Mouse (Mus musculus) cerebellum, adult 2 months (tissue): ENCODE results near the gene Ttf1. TPM values are rescaled to one million over a fixed set of nuclear protein-coding genes. Genes with fewer than 3 reads are reported as not detected.
A peak's percentile ranks its signal among the peaks of the same experiment; 100 is the strongest.

Experiments
- DNase-seq, 2 experiments: peaks; one replicate each; pipeline ENCODE4 v3.0.0; 2021
- H3K27ac ChIP-seq: fragments of 200-500 bp; 2 replicates; pipeline ENCODE4 v1.5.1; 2012; ENCODE audit warnings: low read length, control low read depth, inconsistent platforms; ENCODE audit not compliant: insufficient read depth
- H3K27me3 ChIP-seq: fragments of 200-500 bp; 2 replicates; pipeline ENCODE4 v1.6.1; 2012; ENCODE audit warnings: inconsistent platforms, mild to moderate bottlenecking, low read length, moderate library complexity; ENCODE audit not compliant: control insufficient read depth, insufficient read depth
- H3K4me1 ChIP-seq: fragments of 200-500 bp; 2 replicates; pipeline ENCODE4 v1.6.1; 2011; ENCODE audit warnings: low read length; ENCODE audit not compliant: control insufficient read depth, insufficient read depth
- H3K4me3 ChIP-seq: fragments of 200-500 bp; replicated peaks from 2 replicates; pipeline ENCODE3; 2011; ENCODE audit warnings: mild to moderate bottlenecking, low read depth, low read length, control low read depth; ENCODE audit not compliant: insufficient read depth
- CTCF ChIP-seq: fragments of 200-500 bp; IDR thresholded peaks from 2 replicates; pipeline ENCODE4 v1.5.1; 2011; ENCODE audit warnings: low read depth, mild to moderate bottlenecking, control low read depth, low read length, moderate library complexity, borderline replicate concordance; ENCODE audit not compliant: insufficient read depth
- POLR2A ChIP-seq: fragments of 200-500 bp; IDR thresholded peaks from 2 replicates; pipeline ENCODE4 v1.6.1; 2011; ENCODE audit warnings: low read length, control low read depth, borderline replicate concordance; ENCODE audit not compliant: insufficient read depth
- WGBS: fragments of 180-500 bp; shearing (Covaris S2); methylation state at CpG from one replicate; pipeline ENCODE4 v1.1.7; 2018; 5-methylcytosine and 5-hydroxymethylcytosine counted together
- polyA plus RNA-seq: library from polyadenylated mRNA; depleted of rRNA; stranded (reverse); fragments of >200 nt; gene quantifications from 2 replicates; pipeline ENCODE4 v1.2.3, GENCODE M21; 2012

Gene Ttf1
- polyA plus RNA-seq, 1 experiment: 16.1 TPM

DNA sequence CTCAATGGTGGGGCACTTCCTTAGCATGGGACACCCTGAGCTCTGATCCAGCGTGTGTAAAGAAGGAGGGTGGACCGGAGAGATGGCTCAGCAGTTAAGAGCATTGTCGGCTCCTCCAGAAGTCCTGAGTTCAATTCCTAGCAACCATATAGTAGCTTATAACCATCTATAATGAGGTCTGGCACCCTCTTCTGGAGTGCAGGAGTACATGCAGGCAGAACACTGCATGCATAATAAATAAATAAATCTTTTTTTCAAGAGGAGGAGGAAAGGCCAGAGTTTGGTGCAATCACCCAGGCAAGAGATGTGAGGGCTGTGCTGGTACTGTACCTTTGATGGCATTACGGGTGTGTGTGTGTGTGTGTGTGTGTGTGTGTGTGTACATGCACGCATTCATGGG, 17.9 kb upstream of the Ttf1 start:
- no peak for TF ChIP-seq CTCF
- TF ChIP-seq POLR2A: no peak
- H3K4me3 ChIP-seq: no peak overlapping the region
- no peaks in the 10 kb centered on the region for H3K27me3 ChIP-seq
- no peaks in the 10 kb centered on the region for H3K4me1 ChIP-seq
- no peak for DNase-seq
- H3K27ac ChIP-seq: no peak overlapping the region
- WGBS: 96% methylated on average over 5 of the region's 5 CpGs

DNA sequence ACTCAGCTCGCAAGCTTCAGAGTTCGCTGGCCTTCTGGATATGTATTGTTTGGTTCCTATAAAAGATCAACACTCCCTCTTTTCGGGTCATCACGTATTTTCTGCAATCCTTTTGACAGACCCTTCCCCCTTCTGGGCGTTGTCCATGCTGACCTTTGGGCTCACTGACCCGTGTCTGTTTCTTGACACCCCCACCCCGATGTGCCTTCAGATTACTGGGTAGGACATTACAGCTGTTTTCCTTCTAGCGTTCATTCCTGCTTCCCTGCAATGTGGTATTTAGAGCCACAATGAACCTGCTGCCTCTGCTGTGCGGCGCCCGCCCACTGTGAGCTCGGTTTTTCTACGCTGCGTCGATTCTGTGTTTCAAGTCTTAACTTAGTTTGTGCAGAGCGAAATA, 13.9 kb upstream of the Ttf1 start:
- Histone ChIP-seq H3K4me1 (no peaks in the 10 kb centered on the region), H3K4me3 (no peak overlapping the region), H3K27me3 (no peaks in the 10 kb centered on the region), H3K27ac (no peak overlapping the region)
- no peak for DNase-seq
- 25% methylated on average over 16 of the region's 16 CpGs for WGBS
- TF ChIP-seq CTCF (no peak), POLR2A (no peak)

- TF ChIP-seq POLR2A: no peak
- TF ChIP-seq CTCF: no peak
- 39% methylated on average over 5 of the region's 5 CpGs for WGBS
- Histone ChIP-seq H3K4me3 (no peak overlapping the region), H3K4me1 (no peaks in the 10 kb centered on the region), H3K27me3 (no peaks in the 10 kb centered on the region; the same call in 1 of the 2 replicates), H3K27ac (no peak overlapping the region)
- DNase-seq: no peak
Observed at GRCm38 (mm10) chr2:29051932-29052331, 8.1 kb upstream of the Ttf1 start.

- peak; percentile 13 to 50 for DNase-seq
- H3K4me1 ChIP-seq: no peaks in the 10 kb centered on the region
- no peak for TF ChIP-seq POLR2A
- TF ChIP-seq CTCF: peak; percentile 56
- H3K4me3 ChIP-seq: no peak overlapping the region
- no peaks in the 10 kb centered on the region; the same call in 1 of the 2 replicates for H3K27me3 ChIP-seq
- 26% methylated on average over 4 of the region's 4 CpGs for WGBS
- no peak overlapping the region for H3K27ac ChIP-seq
Observed at GRCm38 (mm10) chr2:29052943-29053454, 7.1 kb upstream of the Ttf1 start.

DNA sequence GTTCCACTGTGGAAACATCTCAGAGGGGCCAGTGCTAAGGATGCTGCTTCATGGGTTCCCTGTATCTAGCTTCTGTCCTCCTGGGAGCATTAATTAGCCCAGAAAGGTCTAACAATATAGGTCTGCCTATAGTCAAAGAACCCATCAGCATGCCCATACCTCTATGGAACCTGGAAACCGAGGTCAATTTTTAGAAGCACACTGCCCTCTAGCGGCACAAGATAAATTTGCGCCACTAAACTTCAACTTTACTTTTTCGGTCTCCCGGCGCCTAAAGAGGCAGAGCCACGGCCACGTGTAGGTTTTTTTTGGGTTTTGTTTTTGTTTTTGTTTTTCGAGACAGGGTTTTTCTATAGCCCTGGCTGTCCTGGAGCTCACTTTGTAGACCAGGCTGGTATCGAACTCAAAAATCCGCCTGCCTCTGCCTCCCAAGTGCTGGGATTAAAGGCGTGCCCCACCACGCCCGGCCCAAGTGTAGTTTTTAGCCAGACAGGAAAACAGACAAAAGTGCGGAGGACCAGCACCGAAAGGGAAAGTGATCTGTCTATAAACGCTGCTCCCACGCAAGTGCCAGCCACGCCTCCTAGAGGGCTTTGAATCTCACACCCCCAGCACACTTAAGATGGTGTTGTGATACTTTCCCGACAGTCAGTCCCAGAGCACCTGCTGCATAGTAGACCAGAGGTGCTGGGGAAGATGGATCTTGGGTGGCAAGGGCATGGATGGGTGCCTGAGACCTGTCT, 6.1 kb upstream of the Ttf1 start:
- Histone ChIP-seq H3K4me1 (no peaks in the 10 kb centered on the region), H3K4me3 (no peak overlapping the region), H3K27ac (no peak overlapping the region), H3K27me3 (no peaks in the 10 kb centered on the region; the same call in 1 of the 2 replicates)
- peak; percentile 38 to 62 for DNase-seq
- peak; percentile 53; the same call in 1 of the 2 replicates for TF ChIP-seq CTCF
- TF ChIP-seq POLR2A: no peak
- WGBS: 2% methylated on average over 20 of the region's 20 CpGs

DNA sequence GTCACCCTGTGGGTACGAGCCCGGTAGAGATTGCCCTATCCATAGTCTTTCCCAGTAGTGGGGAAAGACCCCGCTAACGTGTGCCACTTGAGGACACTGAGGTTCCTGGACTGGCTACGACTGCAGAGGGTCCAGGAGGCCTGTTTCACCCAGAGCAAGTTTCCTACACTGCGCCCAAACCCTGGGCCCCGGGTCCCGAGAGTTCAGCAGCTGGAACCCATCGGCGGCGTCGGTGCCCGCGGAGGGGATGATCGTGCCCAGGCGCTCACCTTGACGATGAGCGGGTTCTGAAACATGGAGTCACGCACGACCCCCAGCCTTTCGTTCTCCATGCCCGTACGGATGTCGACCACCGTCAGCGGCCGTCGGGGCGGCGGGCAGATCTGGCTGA, 5.5 kb upstream of the Ttf1 start:
- WGBS: under 1% methylated on average over 30 of the region's 30 CpGs
- H3K4me3 ChIP-seq: no peak overlapping the region

GRCm38 (mm10) chr2:29054991-29055390, 5.1 kb upstream of the Ttf1 start, which contains the start of gene Cfap77:
Gene Cfap77 (minus strand): TSS chr2:29055066.
- WGBS: under 1% methylated on average over 25 of the region's 25 CpGs
- H3K4me3 ChIP-seq: peak within 1 kb of the TSS; percentile 17
- TF ChIP-seq CTCF: no peak
- TF ChIP-seq POLR2A: no peak
- peak; percentile 9 to 22 for DNase-seq
- H3K4me1 ChIP-seq: no peaks in the 10 kb centered on the region
- H3K27me3 ChIP-seq: no peaks in the 10 kb centered on the region; the same call in 1 of the 2 replicates
- no peak within 1 kb of the TSS for H3K27ac ChIP-seq

More for the DNA sequence above, 5.5 kb upstream of the Ttf1 start:
- Histone ChIP-seq H3K4me1 (no peaks in the 10 kb centered on the region), H3K27ac (no peak overlapping the region), H3K27me3 (no peaks in the 10 kb centered on the region; the same call in 1 of the 2 replicates)
- DNase-seq: no peak
- TF ChIP-seq POLR2A (no peak), CTCF (no peak)

GRCm38 (mm10) chr2:29065796-29066195, 5.7 kb downstream of the Ttf1 start:
- H3K27me3 ChIP-seq: no peaks in the 10 kb centered on the region
- no peak overlapping the region for H3K27ac ChIP-seq
- H3K4me1 ChIP-seq: peaks cover 2% of the 10 kb centered on the region
- H3K4me3 ChIP-seq: no peak overlapping the region
- TF ChIP-seq POLR2A (no peak), CTCF (no peak)
- no peak for DNase-seq
- WGBS: 84% methylated on average over 6 of the region's 6 CpGs

DNA sequence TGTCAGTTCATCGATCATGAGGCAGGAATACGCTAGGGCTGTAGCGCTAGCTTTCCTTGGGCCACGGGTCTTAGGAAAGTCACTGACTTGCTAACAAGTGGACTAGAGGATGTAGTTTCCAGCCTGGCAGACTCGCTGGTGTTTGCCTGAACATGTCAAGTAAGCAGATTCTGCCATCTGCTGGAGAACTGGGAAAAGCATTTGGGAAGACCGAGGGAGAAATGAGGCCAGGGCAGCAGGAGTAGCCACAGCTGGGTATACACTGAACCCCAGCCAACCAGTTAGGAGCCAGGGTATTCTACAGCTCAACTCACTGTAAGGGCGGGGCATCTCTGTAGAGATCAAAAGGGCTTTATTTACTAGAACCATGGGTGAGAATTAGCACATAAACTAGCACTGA, 6.3 kb downstream of the Ttf1 start:
- DNase-seq: peak; percentile 22 to 23
- Histone ChIP-seq H3K4me1 (peaks cover 2% of the 10 kb centered on the region), H3K4me3 (no peak overlapping the region), H3K27me3 (no peaks in the 10 kb centered on the region), H3K27ac (no peak overlapping the region)
- no peak for TF ChIP-seq POLR2A
- peak; percentile 32; the same call in 1 of the 2 replicates for TF ChIP-seq CTCF
- WGBS: 31% methylated on average over 7 of the region's 7 CpGs
